Comparison of ENCODE assay signal across 20 mouse cellular contexts in genomic region chr3:123531124-123531523, GRCm38 (mm10).
A peak's percentile ranks its signal among the peaks of the same experiment; 100 is the strongest.
DNase-seq lines count a peak whose midpoint lies in the region; ATAC-seq and TF ChIP-seq lines count a peak whose summit lies in the region.
"Had no signal": no experiment of that assay in that cellular context is flagged by ENCODE, and none has a peak within 500 bp of the region (broad histone marks: within the 10 kb centered on the region; RNA-seq: fewer than 3 reads in every experiment).

No protein-coding gene starts in this region.

- peaks cover 15% of the 10 kb centered on the region for H3K4me1 ChIP-seq in bone marrow macrophage, adult 2 months (ENCODE audit: control insufficient read depth, insufficient read depth, low read length)
- H3K4me1 ChIP-seq in forebrain, postnatal 0 days (ENCODE audit: insufficient read depth), result no peaks in the 10 kb centered on the region
- H3K4me1 ChIP-seq in limb, embryonic 10.5 days, result no peaks in the 10 kb centered on the region
- H3K4me1 ChIP-seq: heart, embryonic 10.5 days; neural tube, embryonic 15.5 days had no signal

- ATAC-seq in forebrain, postnatal 0 days, result no peak
- ATAC-seq: liver, postnatal 0 days had no signal

- H3K9me3 ChIP-seq in forebrain, postnatal 0 days (ENCODE audit: low read length), result no peaks in the 10 kb centered on the region
- H3K9me3 ChIP-seq in limb, embryonic 10.5 days (replicated peaks), result no peaks in the 10 kb centered on the region
- H3K9me3 ChIP-seq: heart, embryonic 10.5 days; megakaryocyte, embryonic 14.5 days; neural tube, embryonic 15.5 days had no signal

- no peaks in the 10 kb centered on the region for H3K27me3 ChIP-seq in forebrain, postnatal 0 days (ENCODE audit: insufficient read depth, low read length)
- no peaks in the 10 kb centered on the region for H3K27me3 ChIP-seq in limb, embryonic 10.5 days (ENCODE audit: low read depth, poor library complexity, severe bottlenecking)
- H3K27me3 ChIP-seq: megakaryocyte, embryonic 14.5 days; neural tube, embryonic 15.5 days had no signal

- DNase-seq in heart, adult 8-10 months (ENCODE audit: low spot score), result peak; percentile 9
- DNase-seq in heart, adult 11 months, result no peak
- DNase-seq in cerebellum, adult 8-10 months, result peak; percentile 31
- peak; percentile 56 for DNase-seq in forebrain, postnatal 0 days
- DNase-seq in limb, embryonic 10.5 days (ENCODE audit: low spot score), result no peak
- DNase-seq in c-Kit-positive CD71-positive TER-119-positive erythroid progenitor cells, embryonic 14.5 days (ENCODE audit: low spot score), result no peak
- DNase-seq: adrenal gland, adult 2 months; gastrocnemius, postnatal 25 days; kidney, adult 2 months; kidney, postnatal 10 days; layer of hippocampus, postnatal 36 days; liver, postnatal 0 days; midbrain, embryonic 14.5 days; thymus, postnatal 14 days had no signal

- peak overlapping the region; percentile 70 for H3K27ac ChIP-seq in bone marrow macrophage, adult 2 months (ENCODE audit: insufficient read depth, low read depth, low read length)
- no peak overlapping the region for H3K27ac ChIP-seq in forebrain, postnatal 0 days (ENCODE audit: low read depth, low read length)
- no peak overlapping the region for H3K27ac ChIP-seq in limb, embryonic 10.5 days
- H3K27ac ChIP-seq: heart, embryonic 10.5 days; layer of hippocampus, adult 2 months; neural tube, embryonic 15.5 days; stomach, postnatal 0 days had no signal

- no peak overlapping the region for H3K4me3 ChIP-seq in bone marrow macrophage, adult 2 months (ENCODE audit: insufficient read depth, low read length)
- no peak overlapping the region for H3K4me3 ChIP-seq in forebrain, postnatal 0 days (ENCODE audit: low read depth, low read length)
- no peak overlapping the region for H3K4me3 ChIP-seq in limb, embryonic 10.5 days
- H3K4me3 ChIP-seq: heart, embryonic 10.5 days; layer of hippocampus, adult 2 months; megakaryocyte, embryonic 14.5 days; neural tube, embryonic 15.5 days had no signal

- 52% methylated on average over 2 of the region's 2 CpGs for WGBS in forebrain, postnatal 0 days
- 90% methylated on average over 2 of the region's 2 CpGs for WGBS in limb, embryonic 10.5 days

- TF ChIP-seq CTCF in bone marrow macrophage, adult 2 months (IDR thresholded peaks at IDR 0.05; ENCODE audit: low read depth, low read length), result no peak
- no peak for TF ChIP-seq CTCF in forebrain, postnatal 0 days (IDR thresholded peaks at IDR 0.05; ENCODE audit: low read depth)

- no peak for TF ChIP-seq POLR2A in bone marrow macrophage, adult 2 months (IDR thresholded peaks at IDR 0.05; ENCODE audit: borderline replicate concordance, low read depth, low read length)

- no peaks in the 10 kb centered on the region for H3K36me3 ChIP-seq in forebrain, postnatal 0 days (ENCODE audit: insufficient read depth)
- no peaks in the 10 kb centered on the region for H3K36me3 ChIP-seq in limb, embryonic 10.5 days
- H3K36me3 ChIP-seq: heart, embryonic 10.5 days; neural tube, embryonic 15.5 days had no signal

- no peak overlapping the region for H3K4me2 ChIP-seq in forebrain, postnatal 0 days (ENCODE audit: low read depth)
- H3K4me2 ChIP-seq: neural tube, embryonic 15.5 days had no signal

- no peak overlapping the region for H3K9ac ChIP-seq in forebrain, postnatal 0 days
- H3K9ac ChIP-seq: liver, postnatal 0 days; neural tube, embryonic 15.5 days had no signal

Comparison
In these comparisons a context has a peak if more than half of its experiments do, and no peak if none do; other contexts are left out.
1. DNase-seq: peak in heart, adult 8-10 months (single experiment), cerebellum, adult 8-10 months (single experiment) and forebrain, postnatal 0 days (single experiment); none in heart, adult 11 months (single experiment), limb, embryonic 10.5 days (single experiment) and c-Kit-positive CD71-positive TER-119-positive erythroid progenitor cells, embryonic 14.5 days (single experiment).